Mouse (Mus musculus) liver, embryonic 16.5 days (tissue): ENCODE data around the gene Ccnb3. TPM values are rescaled to one million over a fixed set of nuclear protein-coding genes. Genes with fewer than 3 reads are reported as not detected.
"Not testable (repeated sequence)": the region's sequence is repeated elsewhere in the genome, so short reads cannot be mapped to it uniquely, and the experiment has no call there.

ENCODE experiments used
- ATAC-seq: fragments of 200-750 bp; cut with Nextera tagmentation; 2 replicates; pipeline ENCODE4 v1.8.0; 2017; ENCODE audit warnings: low read depth, mild to moderate bottlenecking, moderate number of reproducible peaks, moderate library complexity
- H3K27ac ChIP-seq: fragments of 300-500 bp; sonication (generic); 2 replicates; pipeline ENCODE4 v1.5.1; 2014; ENCODE audit warnings: mild to moderate bottlenecking, low read length
- H3K27me3 ChIP-seq: fragments of 300-500 bp; sonication (generic); 2 replicates; pipeline ENCODE4 v1.6.1; 2014; ENCODE audit warnings: low read depth, low read length, mixed read lengths; ENCODE audit not compliant: control insufficient read depth, insufficient read depth
- H3K36me3 ChIP-seq: fragments of 300-500 bp; sonication (generic); 2 replicates; pipeline ENCODE4 v1.6.1; 2014; ENCODE audit warnings: mild to moderate bottlenecking; ENCODE audit not compliant: control insufficient read depth, insufficient read depth
- H3K4me1 ChIP-seq: fragments of 300-500 bp; sonication (generic); 2 replicates; pipeline ENCODE4 v1.6.1; 2014; ENCODE audit warnings: low read depth, low read length, mixed read lengths; ENCODE audit not compliant: control insufficient read depth
- H3K4me2 ChIP-seq: fragments of 300-500 bp; sonication (generic); 2 replicates; pipeline ENCODE4 v1.6.1; 2014; ENCODE audit warnings: low read depth, low read length, mixed read lengths
- H3K4me3 ChIP-seq: fragments of 300-500 bp; sonication (generic); 2 replicates; pipeline ENCODE4 v1.5.1; 2014; ENCODE audit warnings: low read depth, mild to moderate bottlenecking, low read length
- H3K9ac ChIP-seq: fragments of 300-500 bp; sonication (generic); 2 replicates; pipeline ENCODE4 v1.6.1; 2014; ENCODE audit warnings: low read depth, low read length
- H3K9me3 ChIP-seq: fragments of 300-500 bp; sonication (generic); replicated peaks from 2 replicates; pipeline ENCODE4 v1.6.1; 2016; ENCODE audit warnings: low read length; ENCODE audit not compliant: control insufficient read depth
- WGBS: fragments of 180-500 bp; shearing (Covaris S2); extraction: QIAGEN DNeasy Blood & Tissue Kit; methylation state at CpG from one replicate; pipeline ENCODE4 v1.1.7; 2014; ENCODE audit not compliant: insufficient replicate concordance; 5-methylcytosine and 5-hydroxymethylcytosine counted together
- polyA plus RNA-seq: library from polyadenylated mRNA; unstranded; fragments of >200 nt; fragmentation: Nextera tagmentation; extraction: Ambion mirVana; gene quantifications from 2 replicates; pipeline ENCODE4 v1.2.1, GENCODE M21; 2015

Ccnb3 gene
- polyA plus RNA-seq, 1 experiment from 2014 or later, result not detected

DNA sequence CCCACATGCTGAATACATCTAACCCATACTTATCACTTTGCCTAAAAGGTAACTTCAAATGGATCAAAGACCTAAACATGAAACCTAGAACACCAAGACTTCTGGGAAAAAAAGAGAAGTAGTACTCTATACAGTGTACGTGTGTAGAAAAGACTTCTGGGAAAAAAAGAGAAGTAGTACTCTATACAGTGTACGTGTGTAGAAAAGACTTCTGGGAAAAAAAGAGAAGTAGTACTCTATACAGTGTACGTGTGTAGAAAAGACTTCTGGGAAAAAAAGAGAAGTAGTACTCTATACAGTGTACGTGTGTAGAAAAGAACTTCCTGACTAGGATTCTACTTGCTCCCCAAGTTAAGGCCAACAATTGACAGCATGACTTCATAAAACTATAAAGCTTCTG is 57.5 kb downstream of the Ccnb3 start:
- not testable (repeated sequence) for H3K27me3 ChIP-seq, ATAC-seq

DNA sequence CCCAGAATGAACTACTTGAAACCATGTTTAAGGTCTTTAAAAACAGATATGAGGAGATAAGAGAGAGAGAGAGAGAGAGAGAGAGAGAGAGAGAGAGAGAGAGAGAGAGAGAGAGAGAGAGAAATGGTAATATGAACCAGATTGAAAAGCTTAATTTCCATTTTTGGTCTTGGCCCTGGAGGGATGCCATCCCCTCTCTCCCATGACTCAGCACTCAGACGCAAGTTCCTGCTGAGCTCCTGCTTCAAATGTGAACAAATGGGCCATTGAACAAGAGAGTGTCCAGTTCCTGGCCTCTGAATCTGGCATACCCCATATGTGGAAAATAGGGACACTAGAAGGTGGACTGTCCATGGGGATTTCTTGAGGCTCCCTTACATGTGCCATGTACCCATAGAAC is 69.5 kb downstream of the Ccnb3 start:
- Histone ChIP-seq H3K4me2 (no peak overlapping the region), H3K9ac (no peak overlapping the region), H3K36me3 (no peaks in the 10 kb centered on the region), H3K4me3 (no peak overlapping the region), H3K27ac (no peak overlapping the region), H3K4me1 (no peaks in the 10 kb centered on the region), H3K27me3 (no peaks in the 10 kb centered on the region), H3K9me3 (no peaks in the 10 kb centered on the region)
- ATAC-seq, result no peak
- 64% methylated on average over 1 of the region's 1 CpGs for WGBS

More for the DNA sequence above, 57.5 kb downstream of the Ccnb3 start:
- WGBS, result 40% methylated on average over 3 of the region's 4 CpGs
- not testable (repeated sequence) for H3K4me3 ChIP-seq, H3K9ac ChIP-seq, H3K4me2 ChIP-seq, H3K27ac ChIP-seq, H3K9me3 ChIP-seq, H3K4me1 ChIP-seq, H3K36me3 ChIP-seq

DNA sequence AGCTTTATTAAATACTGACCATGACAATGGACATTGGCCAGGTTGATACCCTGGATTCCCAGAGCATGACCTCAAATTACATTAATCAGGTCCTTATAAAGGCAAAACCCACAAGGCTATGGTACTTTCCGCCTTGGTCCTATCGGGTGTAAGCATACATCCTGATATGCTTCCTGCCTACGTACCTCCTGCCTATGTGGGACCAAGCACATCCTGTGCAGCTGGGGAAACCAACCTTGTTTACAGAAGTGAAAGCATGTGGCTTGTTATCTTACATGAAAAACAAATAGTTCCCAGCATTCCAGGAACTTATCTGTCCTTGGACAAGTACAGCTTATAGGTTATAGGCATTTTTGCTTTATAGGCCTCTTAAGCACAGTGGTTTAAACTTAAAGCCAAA is 72.8 kb downstream of the Ccnb3 start:
- no peak overlapping the region for H3K9ac ChIP-seq
- H3K27ac ChIP-seq, result no peak overlapping the region
- H3K27me3 ChIP-seq, result no peaks in the 10 kb centered on the region
- H3K9me3 ChIP-seq, result no peaks in the 10 kb centered on the region
- no peak overlapping the region for H3K4me2 ChIP-seq
- no peak for ATAC-seq
- no peaks in the 10 kb centered on the region for H3K4me1 ChIP-seq
- 38% methylated on average over 3 of the region's 3 CpGs for WGBS
- no peak overlapping the region for H3K4me3 ChIP-seq
- no peaks in the 10 kb centered on the region for H3K36me3 ChIP-seq

Other genes starting within 250 kb of the Ccnb3 start
- not detected in 2 replicates for gene Akap4, start 25.9 kb upstream of the Ccnb3 start, polyA plus RNA-seq